In the genomic region with DNA sequence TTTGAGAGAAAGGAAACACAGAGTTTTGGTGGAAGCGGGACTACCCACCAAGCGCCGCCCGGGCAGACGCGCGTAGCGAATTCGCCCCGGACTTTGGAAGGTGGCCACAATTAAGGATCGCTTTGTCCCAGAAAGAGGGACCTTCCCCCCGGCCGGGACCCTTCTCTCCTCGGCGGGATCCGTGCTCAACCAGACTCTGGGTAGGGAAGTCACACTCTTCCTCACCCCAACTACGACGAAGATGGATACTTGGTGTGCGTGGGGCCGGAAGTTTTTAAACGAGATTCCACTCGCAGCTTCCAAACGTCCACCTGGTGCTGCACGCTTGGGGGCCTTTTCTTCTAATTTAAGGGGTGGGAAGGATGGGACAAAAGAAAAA, we compare ENCODE assay signal across 8 mouse cellular contexts. TPM values are rescaled to one million over a fixed set of nuclear protein-coding genes. Genes with fewer than 3 reads are reported as not detected.
DNase-seq lines count a peak whose midpoint lies in the region; ATAC-seq and TF ChIP-seq lines count a peak whose summit lies in the region.

No protein-coding gene starts in this region.

- H3K36me3 ChIP-seq in testis, adult 2 months (ENCODE audit: control insufficient read depth, insufficient read depth, low read length), result no peaks in the 10 kb centered on the region
- peaks cover 7% of the 10 kb centered on the region; the same call in 1 of the 2 replicates for H3K36me3 ChIP-seq in limb, embryonic 12.5 days

- DNase-seq in adrenal gland, postnatal 10 days, result peak; percentile 70
- DNase-seq in adrenal gland, postnatal 4 days (ENCODE audit: low spot score in 2 of 2), result no peak
- DNase-seq in testis, postnatal 14 days (ENCODE audit: low spot score), result no peak
- DNase-seq in heart, postnatal 14 days, result peak; percentile 56
- peak; percentile 29 for DNase-seq in naive thymus-derived CD4-positive, alpha-beta T cell, adult 2 months (ENCODE audit: low read depth)

- H3K27ac ChIP-seq in testis, adult 2 months (ENCODE audit: control insufficient read depth, insufficient read depth, low read depth, low read length), result peak overlapping the region; percentile 17; the same call in 1 of the 2 replicates
- H3K27ac ChIP-seq in limb, embryonic 12.5 days, result peak overlapping the region; percentile 98

- peaks cover 47% of the 10 kb centered on the region for H3K4me1 ChIP-seq in testis, adult 2 months (ENCODE audit: control insufficient read depth, insufficient read depth, low read length)
- peaks cover 55% of the 10 kb centered on the region for H3K4me1 ChIP-seq in limb, embryonic 12.5 days (replicated peaks)

- intact Hi-C loops in heart, postnatal 14 days (cut with DNase I), result loop anchor here (1.0 to 5.0 kb wide), 3 partner anchors 42 to 159 kb away; a partner anchor contains a TSS

- ATAC-seq in limb, embryonic 12.5 days (ENCODE audit: insufficient number of reproducible peaks, insufficient read depth, low FRiP score, low TSS enrichment, low read depth), result no peak
- no peak for ATAC-seq in erythroid progenitor cell, adult 5-6 weeks (replicated peaks; ENCODE audit: low FRiP score, poor library complexity, severe bottlenecking)

- no peak for TF ChIP-seq CTCF in testis, adult 2 months (IDR thresholded peaks at IDR 0.05; ENCODE audit: control insufficient read depth, insufficient read depth, insufficient replicate concordance, low read depth, low read length)

- H3K9me3 ChIP-seq in limb, embryonic 12.5 days, result no peaks in the 10 kb centered on the region

- H3K4me3 ChIP-seq in testis, adult 2 months (ENCODE audit: control insufficient read depth, low read depth, low read length), result peak overlapping the region; percentile 39
- H3K4me3 ChIP-seq in limb, embryonic 12.5 days (replicated peaks), result peak overlapping the region; percentile 90

- peak overlapping the region; percentile 96 for H3K4me2 ChIP-seq in limb, embryonic 12.5 days

- no peaks in the 10 kb centered on the region for H3K27me3 ChIP-seq in testis, adult 2 months (ENCODE audit: control insufficient read depth, insufficient read depth, low read length)
- no peaks in the 10 kb centered on the region for H3K27me3 ChIP-seq in limb, embryonic 12.5 days

- no peak for TF ChIP-seq POLR2A in testis, adult 2 months (IDR thresholded peaks at IDR 0.05; ENCODE audit: control insufficient read depth, low read depth, low read length)

- H3K9ac ChIP-seq in limb, embryonic 12.5 days (replicated peaks), result peak overlapping the region; percentile 99

- WGBS in limb, embryonic 12.5 days, result under 1% methylated on average over 24 of the region's 24 CpGs

RNA-seq across cellular contexts. Expression of a gene that starts 36.9 kb away (rescaled TPM):
- 100 to 1,000 TPM; 113 to 117 TPM for total RNA-seq in adrenal gland, postnatal 10 days (2021)
- 100 to 1,000 TPM; 132 to 147 TPM for total RNA-seq in adrenal gland, postnatal 4 days (2021)
- 76.3 and 90.4 TPM in 2 replicates for polyA plus RNA-seq in testis, adult 2 months (2012; rRNA removed)
- 10 to 100 TPM; 78.7 to 83.5 TPM for total RNA-seq in heart, postnatal 14 days (2021)
- polyA plus RNA-seq in limb, embryonic 12.5 days (2016; fragmentation: Nextera tagmentation; extraction: Ambion mirVana), result 84.7 and 86.8 TPM in 2 replicates
- 14.8 and 17.2 TPM in 2 replicates for total RNA-seq in erythroid progenitor cell, adult 5-6 weeks (2015; ENCODE audit: low replicate concordance)
- 17.1 and 46.0 TPM in 2 replicates for total RNA-seq in erythroid progenitor cell, adult 5-6 weeks (2017; ENCODE audit: low replicate concordance)

RNA-seq across cellular contexts. Expression of a gene that starts 44.7 kb away (rescaled TPM):
- 10 to 100 TPM; 13.8 to 20.5 TPM for total RNA-seq in adrenal gland, postnatal 10 days (2021)
- total RNA-seq in adrenal gland, postnatal 4 days (2021), result 10 to 100 TPM; 25.3 to 26.7 TPM
- 2.3 and 2.9 TPM in 2 replicates for polyA plus RNA-seq in testis, adult 2 months (2012; rRNA removed)
- total RNA-seq in heart, postnatal 14 days (2021), result 10 to 100 TPM in 1 of 2 experiments, 1 to 10 TPM in 1; 7.8 to 10.0 TPM
- 18.3 and 18.5 TPM in 2 replicates for polyA plus RNA-seq in limb, embryonic 12.5 days (2016; fragmentation: Nextera tagmentation; extraction: Ambion mirVana)
- 2.5 and 2.9 TPM in 2 replicates for total RNA-seq in erythroid progenitor cell, adult 5-6 weeks (2015; ENCODE audit: low replicate concordance)
- 1.4 TPM in 2 replicates for total RNA-seq in erythroid progenitor cell, adult 5-6 weeks (2017; ENCODE audit: low replicate concordance)

Comparison
In these comparisons a context has a peak if more than half of its experiments do, and no peak if none do; other contexts are left out.
1. DNase-seq: peak in adrenal gland, postnatal 10 days (single experiment), heart, postnatal 14 days (2 of 2) and naive thymus-derived CD4-positive, alpha-beta T cell, adult 2 months (single experiment); none in adrenal gland, postnatal 4 days (0 of 2) and testis, postnatal 14 days (single experiment).